40 mouse cellular contexts compared by ENCODE assay signal in genomic region chr5:76383673-76384072, GRCm38 (mm10). TPM values are rescaled to one million over a fixed set of nuclear protein-coding genes. Genes with fewer than 3 reads are reported as not detected.
DNase-seq lines count a peak whose midpoint lies in the region; TF ChIP-seq lines count a peak whose summit lies in the region.
"Had no signal": no experiment of that assay in that cellular context is flagged by ENCODE, and none has a peak within 500 bp of the region (broad histone marks: within the 10 kb centered on the region; RNA-seq: fewer than 3 reads in every experiment).

No protein-coding gene starts in this region.

- TF ChIP-seq POLR2A in lung, adult 2 months (IDR thresholded peaks at IDR 0.05; ENCODE audit: borderline replicate concordance, extremely low read depth, low read depth, low read length), result no peak

- WGBS in lung, adult 2 months, result 86% methylated on average over 6 of the region's 6 CpGs

- H3K4me1 ChIP-seq in lung, adult 2 months (ENCODE audit: control insufficient read depth, insufficient read depth, low read length), result no peaks in the 10 kb centered on the region
- H3K4me1 ChIP-seq: embryonic facial prominence, embryonic 13.5 days; forebrain, embryonic 10.5 days; forebrain, embryonic 15.5 days; hindbrain, embryonic 10.5 days; hindbrain, embryonic 15.5 days; liver, embryonic 12.5 days; megakaryocyte, embryonic 14.5 days; midbrain, embryonic 12.5 days; neural tube, embryonic 13.5 days; stomach, embryonic 15.5 days had no signal

- TF ChIP-seq CTCF in left cerebral cortex, adult 2 months (IDR thresholded peaks at IDR 0.05), result no peak
- no peak for TF ChIP-seq CTCF in lung, adult 2 months (IDR thresholded peaks at IDR 0.05; ENCODE audit: insufficient read depth, low read length)

- no peak overlapping the region; the same call in 1 of the 2 replicates for H3K27ac ChIP-seq in left cerebral cortex, adult 2 months
- H3K27ac ChIP-seq: embryonic facial prominence, embryonic 13.5 days; forebrain, embryonic 10.5 days; forebrain, embryonic 15.5 days; hindbrain, embryonic 10.5 days; hindbrain, embryonic 15.5 days; liver, embryonic 12.5 days; midbrain, embryonic 12.5 days; neural tube, embryonic 13.5 days; stomach, embryonic 15.5 days had no signal

- intact Hi-C loops in left cerebral cortex, postnatal 10 days (cut with DNase I), result no loop called here
- intact Hi-C loops in left cerebral cortex, adult 2 months (cut with DNase I), result loop anchor here (2.0 kb wide), 1 partner anchor 79 kb away; the partner anchor contains the start of gene Clock
- intact Hi-C loops in gastrocnemius, postnatal 36 days (cut with DNase I), result no loop called here

- DNase-seq in left cerebral cortex, adult 11 months (ENCODE audit: low spot score), result peak; percentile 11
- no peak for DNase-seq in left cerebral cortex, postnatal 10 days (ENCODE audit: extremely low spot score in 1 of 2, low spot score in 2 of 2)
- peak; percentile 4 for DNase-seq in right cerebral cortex, postnatal 25 days
- DNase-seq in right cerebral cortex, postnatal 10 days (ENCODE audit: low spot score in 2 of 2), result no peak
- DNase-seq in left cerebral cortex, adult 2 months (ENCODE audit: extremely low spot score in 1 of 2, low spot score in 2 of 2), result peak; percentile 9 to 27
- DNase-seq in telencephalon, adult 2 months (ENCODE audit: low read depth, low spot score), result peak; percentile 41
- no peak for DNase-seq in lung, adult 2 months
- DNase-seq in gastrocnemius, postnatal 36 days, result no peak
- DNase-seq: adrenal gland, postnatal 36 days; B cell, adult 2 months; cerebellum, adult 9-10 months; embryo, embryonic 11 days; heart, postnatal 14 days; kidney, adult 2 months; kidney, postnatal 25 days; liver, postnatal 0 days; lung, postnatal 4 days; thymus, postnatal 14 days had no signal

- H3K4me3 ChIP-seq in left cerebral cortex, adult 2 months, result no peak overlapping the region
- H3K4me3 ChIP-seq in lung, adult 2 months (replicated peaks; ENCODE audit: extremely low read depth, low read depth, low read length), result no peak overlapping the region
- H3K4me3 ChIP-seq: embryonic facial prominence, embryonic 13.5 days; forebrain, embryonic 10.5 days; forebrain, embryonic 15.5 days; hindbrain, embryonic 10.5 days; hindbrain, embryonic 15.5 days; liver, embryonic 12.5 days; megakaryocyte, embryonic 14.5 days; midbrain, embryonic 12.5 days; myocyte; neural tube, embryonic 13.5 days; stomach, embryonic 15.5 days had no signal

RNA-seq across cellular contexts. Expression of gene Nmu, which starts 20.1 kb away (rescaled TPM):
- not detected for total RNA-seq in left cerebral cortex, postnatal 10 days (2021)
- not detected for total RNA-seq in left cerebral cortex, adult 2 months (2021)
- polyA plus RNA-seq in lung, adult 2 months (2012; rRNA removed), result 2.9 TPM in 1 of 2 replicates, not detected in the other
- total RNA-seq in gastrocnemius, postnatal 36 days (2021), result not detected
- total RNA-seq: adrenal gland, adult 18-20 months; adrenal gland, postnatal 36 days; heart, adult 8-10 months; heart, postnatal 14 days; layer of hippocampus, adult 18-20 months; layer of hippocampus, postnatal 10 days; midbrain, postnatal 0 days had no signal
- polyA plus RNA-seq: heart, embryonic 14.5 days; kidney, adult 2 months; liver, embryonic 12.5 days; liver, postnatal 0 days; midbrain, embryonic 12.5 days; myocyte; urinary bladder, adult 2 months had no signal

RNA-seq across cellular contexts. Expression of gene Pdcl2, which starts 52.7 kb away (rescaled TPM):
- total RNA-seq in left cerebral cortex, postnatal 10 days (2021), result not detected
- total RNA-seq in left cerebral cortex, adult 2 months (2021), result not detected
- polyA plus RNA-seq in lung, adult 2 months (2012; rRNA removed), result not detected in 2 replicates
- not detected for total RNA-seq in gastrocnemius, postnatal 36 days (2021)
- total RNA-seq: adrenal gland, adult 18-20 months; adrenal gland, postnatal 36 days; gastrocnemius, postnatal 4 days; heart, adult 8-10 months; heart, postnatal 14 days; layer of hippocampus, adult 18-20 months; layer of hippocampus, postnatal 10 days; midbrain, postnatal 0 days had no signal
- polyA plus RNA-seq: embryonic facial prominence, embryonic 13.5 days; forebrain, embryonic 10.5 days; forebrain, embryonic 15.5 days; heart, embryonic 14.5 days; hindbrain, embryonic 10.5 days; hindbrain, embryonic 15.5 days; intestine, embryonic 14.5 days; limb, embryonic 14.5 days; liver, embryonic 12.5 days; liver, postnatal 0 days; lung, postnatal 0 days; midbrain, embryonic 12.5 days; midbrain, postnatal 0 days; myocyte; neural tube, embryonic 13.5 days; stomach, embryonic 15.5 days; urinary bladder, adult 2 months had no signal

Comparison
In these comparisons a context has a peak if more than half of its experiments do, and no peak if none do; other contexts are left out.
1. DNase-seq: peak in left cerebral cortex, adult 11 months (single experiment), right cerebral cortex, postnatal 25 days (single experiment), left cerebral cortex, adult 2 months (2 of 2) and telencephalon, adult 2 months (single experiment); none in left cerebral cortex, postnatal 10 days (0 of 2), right cerebral cortex, postnatal 10 days (0 of 2), lung, adult 2 months (single experiment) and gastrocnemius, postnatal 36 days (0 of 2).